Mouse (Mus musculus): ENCODE measurements around the gene Efna3.

GRCm38 (mm10) chr3:89270051-89270755 lies 52.6 kb downstream of the Efna3 start, which contains the start of gene Slc50a1:
- TF ChIP-seq CTCF (conservative IDR thresholded peaks at IDR 0.05; ENCODE audit: low read length) (no peak), NANOG (IDR thresholded peaks at IDR 0.05; ENCODE audit: borderline replicate concordance, low read length) (no peak), POU5F1 (IDR thresholded peaks at IDR 0.05; ENCODE audit: borderline replicate concordance, low read length) (no peak)
